Mouse (Mus musculus) cerebellum, adult 11-12 months (tissue): ENCODE results near the gene Ikbkg.
"Not testable (repeated sequence)": the region's sequence is repeated elsewhere in the genome, so short reads cannot be mapped to it uniquely, and the experiment has no call there.

Source experiments
- DNase-seq: peaks from one replicate; pipeline ENCODE4 v3.0.0; 2022

Gene Ikbkg

GRCm38 (mm10) chrX:74452773-74453172 is 59.7 kb downstream of the Ikbkg start:
- DNase-seq = no peak

DNA sequence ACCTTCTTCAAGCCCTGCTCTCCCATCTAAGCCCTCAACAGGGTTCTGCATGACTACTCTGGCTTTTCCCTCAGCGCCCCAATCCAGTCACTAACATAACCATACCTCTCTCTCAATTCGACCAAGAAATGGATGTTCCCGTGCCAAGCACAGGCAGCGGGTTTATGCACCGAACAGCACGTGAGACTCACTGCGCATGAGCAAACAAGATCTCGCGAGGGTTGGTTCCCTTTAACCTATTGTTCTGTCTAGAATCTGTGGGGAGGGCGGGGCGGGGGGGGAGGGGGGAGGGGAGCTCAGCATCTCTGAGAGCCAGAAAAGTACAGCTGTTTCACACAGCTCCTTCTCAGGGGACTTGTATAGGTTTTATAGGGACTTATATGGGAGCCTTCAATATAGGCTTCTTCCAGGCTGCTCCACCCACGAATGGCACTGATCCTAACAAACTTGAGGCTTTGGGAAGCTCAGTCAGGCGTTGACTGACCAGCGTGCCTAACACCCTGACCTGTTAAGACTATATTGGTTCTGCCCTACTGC is 88.3 kb downstream of the Ikbkg start, which contains the start of gene Gm6880:
Gene Gm6880 (minus strand): TSS at position 51 of the 537 bp plus-strand sequence.
- DNase-seq = not testable (repeated sequence)

GRCm38 (mm10) chrX:74497131-74497530 is 104.0 kb downstream of the Ikbkg start:
- DNase-seq = no peak
